Mouse (Mus musculus) testis, adult 2 months (tissue): Measurements from ENCODE around the gene BC004004.

Experiments
- CTCF ChIP-seq: fragments of 200-500 bp; IDR thresholded peaks from 2 replicates; pipeline ENCODE4 v1.5.1; 2012; ENCODE audit warnings: low read depth, mild to moderate bottlenecking, inconsistent platforms, low read length, moderate library complexity; ENCODE audit not compliant: control insufficient read depth, insufficient read depth, insufficient replicate concordance
- POLR2A ChIP-seq: fragments of 200-500 bp; IDR thresholded peaks from 2 replicates; pipeline ENCODE4 v1.6.1; 2012; ENCODE audit warnings: low read depth, mild to moderate bottlenecking, inconsistent platforms, low read length, moderate library complexity; ENCODE audit not compliant: control insufficient read depth

- no peak for TF ChIP-seq CTCF
- no peak for TF ChIP-seq POLR2A
These were observed 50.2 kb downstream of the BC004004 start for GRCm38 (mm10) chr17:29318731-29319250.
